Mouse (Mus musculus) heart, postnatal 25 days (tissue): Measurements from ENCODE around the gene Aif1. TPM values are rescaled to one million over a fixed set of nuclear protein-coding genes. Genes with fewer than 3 reads are reported as not detected.
"Not testable (repeated sequence)": the region's sequence is repeated elsewhere in the genome, so short reads cannot be mapped to it uniquely, and the experiment has no call there.

ENCODE experiments used
- DNase-seq: peaks from one replicate; pipeline ENCODE4 v3.0.0; 2022; ENCODE audit warnings: low spot score
- intact Hi-C: fragments of 180-260 bp; cut with DNase I; formaldehyde crosslinking; loops from one replicate; pipeline ENCODE4 v1.15.1; 2025
- microRNA-seq: library from miRNA; unstranded; fragments of <30 nt; microRNA quantifications from one replicate; pipeline ENCODE4 v1.2.0, GENCODE M21; 2022
- total RNA-seq, 2 experiments: library from RNA; stranded (reverse); gene quantifications; 2 replicates each; pipeline ENCODE4 v1.2.3; 2021

Gene Aif1
- total RNA-seq, 2 experiments from 2014 or later: 2.3 to 3.5 TPM

GRCm38 (mm10) chr17:35125578-35125977 lies 50.3 kb downstream of the Aif1 start:
- no peak for DNase-seq
- intact Hi-C loops: no loop called here

- no peak for DNase-seq
- intact Hi-C loops: no loop called here
These were observed 50.8 kb downstream of the Aif1 start for GRCm38 (mm10) chr17:35125081-35125480.

GRCm38 (mm10) chr17:35124261-35124896 lies 51.5 kb downstream of the Aif1 start:
- intact Hi-C loops: loop anchor here (5.0 kb wide), 2 partner anchors 38 to 113 kb away; partner anchors contain the start of genes Nfkbil1 and Prrc2a
- DNase-seq: not testable (repeated sequence)

GRCm38 (mm10) chr17:35123287-35123686 lies 52.6 kb downstream of the Aif1 start:
- DNase-seq: not testable (repeated sequence)
- intact Hi-C loops: loop anchor here (5.0 kb wide), 2 partner anchors 39 to 114 kb away; partner anchors contain the start of genes Nfkbil1 and Prrc2a

- intact Hi-C loops: loop anchor here (5.0 kb wide), 2 partner anchors 40 to 115 kb away; partner anchors contain the start of genes Nfkbil1 and Prrc2a
- no peak for DNase-seq
These were observed 54.0 kb downstream of the Aif1 start, which contains the start of gene Csnk2b for GRCm38 (mm10) chr17:35121871-35122303. Gene Csnk2b, minus strand, starts transcription at chr17:35122053.

GRCm38 (mm10) chr17:35121143-35121799 lies 54.6 kb downstream of the Aif1 start, which contains the start of gene Gpank1:
Gene Gpank1, plus strand, starts transcription at chr17:35121455.
- intact Hi-C loops: loop anchor here (5.0 kb wide), 2 partner anchors 41 to 116 kb away; partner anchors contain the start of genes Nfkbil1 and Prrc2a
- peak; percentile 98 for DNase-seq

Small RNA genes lying within 50 kb of the gene (microRNA-seq; reads per million reads assigned to microRNA genes)
- not detected for gene Mir6973a
- gene Mir6974: not detected

Other genes starting within 250 kb of the Aif1 start
- 10 to 100 TPM; 12.7 to 14.1 TPM for gene Neu1, start 244.8 kb downstream of the Aif1 start, total RNA-seq
- 1 to 10 TPM; 1.9 to 6.9 TPM for gene Hspa1b, start 216.8 kb downstream of the Aif1 start, total RNA-seq
- gene Gm20481, start 206.2 kb downstream of the Aif1 start, total RNA-seq: not detected
- gene Hspa1a, start 203.9 kb downstream of the Aif1 start, total RNA-seq: 1 to 10 TPM; 2.9 to 7.7 TPM
- gene Hspa1l, start 203.4 kb downstream of the Aif1 start, total RNA-seq: 1 to 10 TPM; 6.9 to 8.1 TPM
- 10 to 100 TPM; 19.0 to 19.1 TPM for gene Lsm2, start 194.2 kb downstream of the Aif1 start, total RNA-seq
- 10 to 100 TPM; 25.7 to 26.9 TPM for gene Vars, start 175.1 kb downstream of the Aif1 start, total RNA-seq
- gene Vwa7, start 159.5 kb downstream of the Aif1 start, total RNA-seq: 1 to 10 TPM; 7.3 to 7.7 TPM
- not detected for gene Sapcd1, start 148.1 kb downstream of the Aif1 start, total RNA-seq
- 1 to 10 TPM in 1 of 2 experiments, under 1 TPM in 1; 0.57 to 1.3 TPM for gene Msh5, start 129.3 kb downstream of the Aif1 start, total RNA-seq
- gene Clic1, start 126.1 kb downstream of the Aif1 start, total RNA-seq: 10 to 100 TPM; 40.0 to 46.1 TPM
- 10 to 100 TPM; 27.7 to 31.3 TPM for gene Ddah2, start 117.0 kb downstream of the Aif1 start, total RNA-seq
- not detected for gene Ly6g6c, start 110.7 kb downstream of the Aif1 start, total RNA-seq
- under 1 TPM; 0.18 to 0.87 TPM for gene Mpig6b, start 109.9 kb downstream of the Aif1 start, total RNA-seq
- gene Ly6g6e, start 99.2 kb downstream of the Aif1 start, total RNA-seq: not detected
- under 1 TPM; 0.53 to 0.78 TPM for gene Ly6g6d, start 98.0 kb downstream of the Aif1 start, total RNA-seq
- gene Ly6g6f, start 90.5 kb downstream of the Aif1 start, total RNA-seq: not detected
- gene Abhd16a, start 86.8 kb downstream of the Aif1 start, total RNA-seq: 10 to 100 TPM; 47.9 to 57.5 TPM
- gene Ly6g5c, start 67.8 kb downstream of the Aif1 start, total RNA-seq: not detected
- gene Ly6g5b, start 60.6 kb downstream of the Aif1 start, total RNA-seq: under 1 TPM in 1 of 2 experiments, not detected in 1; 0.36 TPM
- 1 to 10 TPM; 6.3 to 9.5 TPM for gene Gpank1, start 54.6 kb downstream of the Aif1 start, total RNA-seq
- 100 to 1,000 TPM; 155 to 167 TPM for gene Csnk2b, start 54.0 kb downstream of the Aif1 start, total RNA-seq
- 10 to 100 TPM; 27.0 to 27.1 TPM for gene D17H6S53E, start 49.7 kb downstream of the Aif1 start, total RNA-seq
- not detected for gene Apom, start 44.0 kb downstream of the Aif1 start, total RNA-seq
- 100 to 1,000 TPM; 222 to 232 TPM for gene Bag6, start 40.9 kb downstream of the Aif1 start, total RNA-seq
- gene Prrc2a, start 11.2 kb downstream of the Aif1 start, total RNA-seq: 100 to 1,000 TPM; 135 to 143 TPM
- 1 to 10 TPM; 2.7 to 5.3 TPM for gene Lst1, start 12.4 kb upstream of the Aif1 start, total RNA-seq
- 1 to 10 TPM; 1.4 to 1.8 TPM for gene Ltb, start 18.4 kb upstream of the Aif1 start, total RNA-seq
- gene Tnf, start 25.9 kb upstream of the Aif1 start, total RNA-seq: under 1 TPM; 0.56 to 0.60 TPM
- not detected for gene Lta, start 29.3 kb upstream of the Aif1 start, total RNA-seq
- under 1 TPM; 0.50 to 0.65 TPM for gene Gm16181, start 44.8 kb upstream of the Aif1 start, total RNA-seq
- gene Atp6v1g2, start 57.6 kb upstream of the Aif1 start, total RNA-seq: 1 to 10 TPM; 2.5 to 2.8 TPM
- 1 to 10 TPM; 8.2 to 8.7 TPM for gene Nfkbil1, start 59.7 kb upstream of the Aif1 start, total RNA-seq
- 10 to 100 TPM; 89.2 to 99.4 TPM for gene Ddx39b, start 65.7 kb upstream of the Aif1 start, total RNA-seq
- 10 to 100 TPM; 84.3 to 89.6 TPM for gene H2-D1, start 86.7 kb upstream of the Aif1 start, total RNA-seq
- gene H2-Q1, start 144.3 kb upstream of the Aif1 start, total RNA-seq: 1 to 10 TPM in 1 of 2 experiments, under 1 TPM in 1; 0.23 to 1.1 TPM
- gene H2-Q2, start 166.2 kb upstream of the Aif1 start, total RNA-seq: under 1 TPM; 0.95 to 0.99 TPM
- 10 to 100 TPM in 1 of 2 experiments, 1 to 10 TPM in 1; 7.9 to 11.0 TPM for gene H2-Q4, start 203.5 kb upstream of the Aif1 start, total RNA-seq
- gene H2-Q6, start 248.8 kb upstream of the Aif1 start, total RNA-seq: under 1 TPM; 0.34 to 0.75 TPM